Mouse (Mus musculus): ENCODE results near the gene Sypl.
"Not testable (repeated sequence)": the region's sequence is repeated elsewhere in the genome, so short reads cannot be mapped to it uniquely, and the experiment has no call there.

Sypl gene

DNA sequence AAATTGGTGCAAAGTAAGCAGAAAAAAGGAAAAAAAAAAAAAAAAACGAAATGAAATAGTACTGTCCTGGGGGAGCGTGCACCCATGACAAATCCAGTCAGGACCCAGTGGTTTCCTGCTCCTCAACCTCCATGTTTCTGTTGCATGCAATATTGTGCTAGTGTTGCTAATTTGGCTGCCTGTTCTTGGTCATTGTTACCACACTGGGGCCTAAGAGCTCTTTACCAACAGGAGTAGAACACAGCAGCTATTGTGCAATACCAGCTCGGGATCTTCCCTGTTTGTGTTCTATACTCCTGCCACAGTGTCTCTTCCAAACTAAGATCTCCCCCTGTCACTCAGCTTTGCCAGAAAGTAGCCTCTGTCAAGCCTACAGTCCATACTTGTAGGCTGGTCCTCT, 9.7 kb upstream of the Sypl start:
- DNase-seq (ENCODE audit: low spot score) = no peak

GRCm38 (mm10) chr12:32944884-32945454, 8.7 kb upstream of the Sypl start:
- DNase-seq (ENCODE audit: low spot score) = no peak

DNA sequence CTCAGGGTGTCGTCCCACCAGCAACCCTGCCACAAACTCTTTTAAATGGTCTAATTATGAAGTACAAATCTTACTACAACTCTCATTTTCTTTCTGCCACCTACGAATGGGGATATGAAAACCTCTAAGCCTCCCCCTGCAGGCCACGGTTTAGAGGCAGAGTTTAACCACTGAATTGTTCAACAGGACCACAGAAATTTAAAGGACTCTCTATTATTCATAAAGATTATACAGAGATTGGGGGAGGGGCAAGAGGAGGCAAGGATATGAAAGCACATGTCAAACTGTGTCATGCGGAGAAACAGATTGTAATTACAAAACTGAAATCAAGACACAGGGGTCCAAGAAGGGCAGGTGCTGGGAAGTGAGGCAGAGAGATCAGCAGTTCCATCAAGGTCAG, 7.3 kb upstream of the Sypl start:
- DNase-seq (ENCODE audit: low spot score) = no peak

DNA sequence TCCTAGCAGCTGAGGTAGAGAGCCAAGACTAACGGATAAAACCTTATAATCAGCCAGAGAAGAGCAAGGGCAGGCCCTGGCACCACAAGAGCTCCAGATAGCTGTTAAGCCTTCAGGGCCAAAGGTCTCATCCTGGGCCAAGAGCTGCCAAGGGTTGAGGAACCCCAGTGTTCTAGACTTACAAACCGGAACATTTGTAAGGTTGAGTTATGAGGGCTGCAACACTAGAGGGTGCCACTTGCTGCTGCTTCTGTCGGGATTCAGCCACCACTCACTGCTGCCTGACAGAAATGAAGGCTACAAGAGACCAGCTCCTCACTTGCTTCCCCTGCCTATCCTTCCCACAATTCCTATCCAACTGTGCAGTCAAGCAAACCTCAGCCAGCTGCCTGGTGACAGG, 1.3 kb upstream of the Sypl start:
- DNase-seq (ENCODE audit: low spot score) = peak; percentile 16

DNA sequence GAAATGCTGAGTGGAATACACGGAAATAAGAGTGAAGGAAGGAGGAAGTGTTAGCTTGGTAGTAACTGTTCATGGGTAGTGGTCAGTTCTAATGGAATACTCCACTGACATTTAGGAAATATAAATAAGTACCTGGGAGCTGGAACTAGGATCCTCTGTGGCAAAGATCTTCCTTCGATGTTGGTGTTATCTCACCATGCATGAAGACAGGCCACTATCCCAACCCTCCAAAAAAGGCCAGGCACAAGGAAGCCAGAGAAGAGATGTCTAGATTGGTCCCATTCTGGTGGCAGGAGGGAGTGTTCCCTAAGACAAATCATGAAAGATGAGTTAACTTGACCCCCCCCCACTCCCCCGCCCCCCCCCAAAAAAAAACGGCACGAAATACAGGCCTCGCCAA, 625 bp upstream of the Sypl start:
- no peak for DNase-seq (ENCODE audit: low spot score)

DNA sequence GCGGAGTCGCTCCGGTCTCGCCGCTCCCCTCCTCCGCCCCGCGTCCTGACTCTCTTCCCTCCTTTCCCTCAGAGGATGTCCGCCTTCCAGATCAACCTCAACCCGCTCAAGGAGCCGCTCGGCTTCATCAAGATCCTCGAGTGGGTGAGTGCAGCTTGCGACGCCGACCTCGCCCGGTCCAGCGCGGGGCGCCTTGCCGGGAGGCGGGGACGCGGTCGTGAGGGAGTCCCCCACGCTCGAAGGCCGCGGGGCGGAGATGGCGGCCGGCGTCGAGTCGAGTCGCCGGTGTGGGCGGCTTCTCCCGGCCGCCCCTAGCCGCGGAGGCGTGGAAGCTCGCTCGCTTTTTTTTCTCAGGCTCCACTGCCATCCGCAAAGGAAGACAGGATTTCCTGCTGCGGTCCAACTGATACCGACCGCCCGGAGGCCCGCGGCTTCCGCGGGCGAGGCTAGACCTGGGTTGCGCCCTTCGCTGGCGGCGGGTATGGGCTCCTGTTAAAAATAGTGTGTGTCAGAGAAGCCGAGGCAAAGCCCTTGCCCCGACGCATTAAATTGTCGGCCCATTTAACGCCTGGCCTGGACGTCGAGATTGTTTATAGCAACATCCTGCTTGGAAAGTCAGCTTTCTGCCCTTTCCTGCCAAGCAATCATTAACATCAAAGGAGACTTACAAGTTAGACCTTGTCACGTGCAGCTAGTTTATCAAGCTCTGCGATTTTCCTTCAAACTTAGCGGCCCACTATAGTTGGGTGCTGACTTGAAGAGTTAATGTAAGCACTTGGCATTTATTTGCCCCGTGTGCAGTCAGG, 728 bp downstream of the Sypl start:
- no peak for DNase-seq (ENCODE audit: low spot score)

GRCm38 (mm10) chr12:32955037-32955436, 1.3 kb downstream of the Sypl start:
- DNase-seq (ENCODE audit: low spot score) = no peak

DNA sequence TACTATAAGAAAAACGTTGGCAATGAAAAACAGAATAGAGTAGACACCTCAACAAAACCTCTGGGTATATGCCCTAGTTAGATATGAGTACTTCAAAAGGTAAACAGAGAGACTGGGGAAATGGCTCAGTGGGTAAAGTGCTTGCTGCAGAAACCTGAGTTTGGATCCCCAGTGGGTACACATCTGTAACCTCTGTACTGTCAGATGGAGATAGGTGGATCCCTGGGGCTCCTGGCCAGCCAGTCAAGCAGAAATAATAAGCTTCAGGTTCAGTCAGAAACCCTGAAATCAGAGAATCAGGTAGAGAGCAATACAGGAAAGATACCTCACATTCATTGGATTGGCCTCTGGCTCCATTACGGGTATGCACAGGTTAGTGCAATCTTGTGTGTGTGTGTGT, 3.5 kb downstream of the Sypl start:
- no peak for DNase-seq (ENCODE audit: low spot score)

- DNase-seq (ENCODE audit: low spot score) = no peak
These were observed 8.4 kb downstream of the Sypl start for GRCm38 (mm10) chr12:32962132-32962531.

GRCm38 (mm10) chr12:32963858-32964257, 10.2 kb downstream of the Sypl start:
- DNase-seq (ENCODE audit: low spot score) = no peak

- DNase-seq (ENCODE audit: low spot score) = no peak
These were observed 18.6 kb downstream of the Sypl start for GRCm38 (mm10) chr12:32972287-32972686.

DNA sequence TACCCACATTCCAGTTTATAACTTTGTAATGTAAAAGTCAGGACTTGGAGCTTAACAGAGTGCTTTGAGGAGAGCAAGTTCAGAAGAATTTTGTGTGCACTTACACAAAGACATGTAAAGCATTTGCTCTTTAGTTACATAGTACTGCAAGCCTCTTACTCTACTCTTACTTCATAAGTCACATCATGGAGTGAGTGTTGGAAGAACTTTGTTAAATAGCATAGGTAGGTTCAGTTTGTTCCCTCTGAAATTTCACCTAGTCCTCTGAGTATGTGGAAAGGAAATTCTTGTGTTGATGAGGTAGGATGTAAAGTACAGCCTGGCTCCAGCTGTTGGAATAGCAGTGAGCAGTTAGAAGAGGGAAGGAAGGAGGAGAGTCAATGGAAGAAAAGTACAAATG, 21.2 kb downstream of the Sypl start:
- DNase-seq (ENCODE audit: low spot score) = no peak

GRCm38 (mm10) chr12:32975501-32975900, 21.8 kb downstream of the Sypl start:
- no peak for DNase-seq (ENCODE audit: low spot score)

GRCm38 (mm10) chr12:32982631-32983030, 28.9 kb downstream of the Sypl start:
- DNase-seq (ENCODE audit: low spot score) = no peak

GRCm38 (mm10) chr12:32983081-32983480, 29.4 kb downstream of the Sypl start:
- no peak for DNase-seq (ENCODE audit: low spot score)

DNA sequence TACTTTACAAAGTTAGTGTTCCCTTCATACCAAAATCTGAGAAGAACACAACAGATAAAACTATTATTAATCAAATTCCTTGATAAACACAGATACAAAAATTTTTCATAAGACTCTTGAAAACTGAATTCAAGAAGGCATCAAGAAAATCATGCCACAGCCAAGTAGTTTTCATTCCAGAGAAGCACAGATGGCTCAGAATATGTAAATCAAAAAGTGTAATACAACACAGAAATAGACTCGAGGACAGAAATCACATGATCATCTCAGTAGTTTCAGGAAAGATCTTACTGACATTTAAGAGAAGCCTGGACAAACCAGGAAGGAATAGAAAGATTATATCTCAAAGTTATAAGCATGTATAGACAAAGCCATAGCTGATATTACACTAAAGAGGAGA, 32.6 kb downstream of the Sypl start:
- DNase-seq (ENCODE audit: low spot score) = no peak

DNA sequence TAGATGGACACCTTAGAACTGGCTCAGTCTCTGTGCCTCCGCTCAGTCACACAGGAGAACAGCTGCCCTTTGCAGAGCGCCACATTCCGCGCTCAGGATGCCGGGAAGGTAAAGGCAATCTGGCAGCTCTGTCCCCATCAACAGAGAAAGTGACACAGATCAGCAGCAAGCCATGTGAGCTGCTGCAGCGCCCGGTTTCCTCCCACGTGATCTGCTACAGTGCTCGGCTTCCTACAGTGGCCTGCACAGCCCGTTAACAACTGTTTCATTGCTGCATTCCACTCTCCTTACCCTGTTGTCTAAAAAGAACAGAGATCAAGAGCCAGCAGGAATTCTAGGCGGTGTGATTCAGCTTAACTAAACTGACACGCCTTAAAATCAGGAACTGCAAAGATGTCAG, 36.0 kb downstream of the Sypl start:
- DNase-seq (ENCODE audit: low spot score) = no peak

DNA sequence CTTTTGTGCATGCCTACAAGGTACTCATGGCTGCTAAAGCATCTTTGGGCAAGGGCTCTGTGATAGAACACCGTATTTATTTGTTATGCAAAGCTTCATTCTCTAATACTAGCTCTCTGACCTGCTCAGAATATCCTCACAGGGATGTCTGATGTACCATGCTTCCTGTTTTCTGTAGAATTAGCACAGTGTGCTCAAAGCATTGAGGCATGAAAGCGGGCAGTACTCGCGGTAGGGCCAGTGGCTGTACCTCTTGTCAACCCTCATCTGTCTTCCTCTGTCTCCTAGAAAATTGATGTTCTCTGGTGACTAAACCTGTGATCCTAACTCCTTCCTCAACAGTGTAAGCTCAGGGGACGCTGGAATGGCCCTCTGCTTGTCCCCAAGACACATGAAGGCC, 40.4 kb downstream of the Sypl start:
- DNase-seq (ENCODE audit: low spot score) = no peak

- peak; percentile 18 for DNase-seq (ENCODE audit: low spot score)
These were observed 41.6 kb downstream of the Sypl start for GRCm38 (mm10) chr12:32995081-32995834.

DNA sequence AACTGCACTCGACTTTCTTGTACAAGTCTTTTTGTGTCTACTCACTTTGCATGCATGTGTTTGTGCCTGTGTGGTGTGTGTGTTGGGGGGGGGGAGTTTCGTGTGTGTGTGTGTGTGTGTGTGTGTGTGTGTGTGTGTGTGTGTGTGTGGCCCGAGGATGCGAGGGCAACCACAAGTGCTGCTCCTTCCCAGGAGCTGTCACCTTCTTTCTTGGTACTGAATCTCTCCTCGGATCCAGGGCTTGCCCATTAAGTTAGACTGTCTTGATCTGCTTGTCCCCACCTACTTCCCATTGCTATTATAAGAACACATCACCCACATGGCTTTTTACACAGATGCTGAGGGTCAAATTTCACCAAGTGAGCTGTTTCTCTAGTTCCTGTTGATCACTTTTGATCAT, 45.1 kb downstream of the Sypl start:
- DNase-seq (ENCODE audit: low spot score) = no peak

DNA sequence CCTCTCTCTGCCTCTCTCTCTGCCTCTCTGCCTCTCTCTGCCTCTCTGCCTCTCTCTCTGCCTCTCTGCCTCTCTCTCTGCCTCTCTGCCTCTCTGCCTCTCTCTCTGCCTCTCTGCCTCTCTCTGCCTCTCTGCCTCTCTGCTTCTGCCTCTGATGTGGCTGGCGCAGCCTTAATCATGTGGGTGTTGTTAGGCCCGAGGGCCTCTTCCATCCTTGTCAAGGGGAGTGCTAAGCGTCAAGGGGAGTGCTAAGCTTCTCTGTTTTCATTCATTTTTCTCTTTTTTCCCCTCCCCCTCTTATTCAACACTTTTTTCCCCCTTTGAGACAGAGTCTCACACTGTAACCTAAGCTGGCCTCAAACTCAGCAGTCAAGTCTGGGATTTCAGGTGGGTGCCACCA, 46.1 kb downstream of the Sypl start:
- DNase-seq (ENCODE audit: low spot score) = not testable (repeated sequence)

DNA sequence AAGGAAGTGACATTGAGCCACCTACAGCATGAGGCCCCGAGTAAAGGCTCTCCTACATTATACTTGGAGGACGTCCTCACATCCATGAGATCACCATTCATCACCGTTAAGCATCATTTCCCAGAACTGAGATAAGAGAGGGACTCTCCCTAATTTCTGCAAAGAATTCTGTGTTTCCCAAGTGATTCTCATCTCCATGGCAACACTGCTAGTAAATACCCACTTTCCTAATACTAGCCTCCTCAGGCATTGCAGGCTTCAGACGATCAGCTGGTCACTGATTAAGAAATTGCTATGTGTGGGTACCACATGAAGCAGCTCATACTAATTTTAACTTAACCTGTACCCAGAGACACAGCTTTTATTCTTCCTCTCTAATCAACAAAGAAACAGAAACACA, 46.7 kb downstream of the Sypl start:
- no peak for DNase-seq (ENCODE audit: low spot score)

DNA sequence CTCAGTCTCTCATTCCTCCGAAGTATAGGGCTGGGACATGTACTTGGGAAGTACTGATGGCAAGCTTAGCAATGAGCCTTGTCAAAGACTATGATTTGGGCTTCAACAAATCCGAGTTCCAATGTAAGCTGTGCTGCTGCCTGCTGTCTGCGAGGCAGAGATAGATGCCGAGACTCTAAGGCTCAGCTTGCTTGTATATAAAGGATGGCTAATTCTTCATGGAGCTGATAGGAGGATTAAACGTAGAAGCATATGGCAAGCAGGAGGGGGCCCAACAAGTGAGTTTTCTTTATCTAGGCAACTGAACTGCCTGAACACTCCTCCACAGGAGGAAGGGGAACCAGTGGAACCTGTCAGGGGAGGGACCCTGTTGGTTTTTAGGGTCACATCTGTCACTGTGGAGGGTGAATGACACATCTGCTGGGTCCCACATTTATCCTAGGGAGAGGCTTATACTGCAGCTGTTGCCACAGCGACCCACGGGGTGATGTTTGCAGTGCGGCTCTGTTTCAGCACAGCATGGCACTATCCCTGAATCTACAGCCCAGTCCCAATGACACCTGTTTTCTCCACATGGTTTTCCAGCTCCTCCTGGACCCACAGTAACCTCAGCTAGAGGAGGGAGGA, 49.8 kb downstream of the Sypl start:
- no peak for DNase-seq (ENCODE audit: low spot score)
